Mouse (Mus musculus) thymus, adult 2 months (tissue): Measurements from ENCODE around the gene Pik3r2. TPM values are rescaled to one million over a fixed set of nuclear protein-coding genes. Genes with fewer than 3 reads are reported as not detected.
A peak's percentile ranks its signal among the peaks of the same experiment; 100 is the strongest.
"Not testable (repeated sequence)": the region's sequence is repeated elsewhere in the genome, so short reads cannot be mapped to it uniquely, and the experiment has no call there.

Experiments
- DNase-seq: peaks from one replicate; pipeline ENCODE4 v3.0.0; 2021
- H3K27ac ChIP-seq: fragments of 200-500 bp; 2 replicates; pipeline ENCODE4 v1.5.1; 2012; ENCODE audit warnings: low read length, control low read depth; ENCODE audit not compliant: control insufficient read depth, insufficient read depth
- H3K27me3 ChIP-seq: fragments of 200-500 bp; 2 replicates; pipeline ENCODE4 v1.6.1; 2012; ENCODE audit warnings: mild to moderate bottlenecking, low read length, moderate library complexity, mixed read lengths; ENCODE audit not compliant: control insufficient read depth, insufficient read depth
- H3K36me3 ChIP-seq: fragments of 200-500 bp; 2 replicates; pipeline ENCODE4 v1.6.1; 2012; ENCODE audit warnings: mild to moderate bottlenecking, low read length, moderate library complexity; ENCODE audit not compliant: control insufficient read depth, insufficient read depth
- H3K4me1 ChIP-seq: fragments of 200-500 bp; replicated peaks from 2 replicates; pipeline ENCODE4 v1.6.1; 2012; ENCODE audit warnings: low read length; ENCODE audit not compliant: control insufficient read depth, insufficient read depth
- H3K4me3 ChIP-seq: fragments of 200-500 bp; 2 replicates; pipeline ENCODE4 v1.5.1; 2012; ENCODE audit warnings: mild to moderate bottlenecking, low read length, control low read depth, moderate library complexity; ENCODE audit not compliant: control insufficient read depth, insufficient read depth
- CTCF ChIP-seq: fragments of 200-500 bp; IDR thresholded peaks from 2 replicates; pipeline ENCODE4 v1.5.1; 2012; ENCODE audit warnings: mild to moderate bottlenecking, control low read depth, low read length, moderate library complexity, borderline replicate concordance; ENCODE audit not compliant: control insufficient read depth, poor library complexity, insufficient read depth; ENCODE audit errors: extremely low read depth
- POLR2A ChIP-seq: fragments of 200-500 bp; IDR thresholded peaks from 2 replicates; pipeline ENCODE4 v1.6.1; 2012; ENCODE audit warnings: mild to moderate bottlenecking, low read length, control low read depth, moderate library complexity; ENCODE audit not compliant: control insufficient read depth, poor library complexity, insufficient read depth; ENCODE audit errors: extremely low read depth
- WGBS: fragments of 180-500 bp; shearing (Covaris S2); methylation state at CpG from one replicate; pipeline ENCODE4 v1.1.7; 2018; 5-methylcytosine and 5-hydroxymethylcytosine counted together
- polyA plus RNA-seq: library from polyadenylated mRNA; depleted of rRNA; stranded (reverse); fragments of >200 nt; gene quantifications from 2 replicates; pipeline ENCODE4 v1.2.3, GENCODE M21; 2012; rRNA removed

The Pik3r2 gene
- 124 and 136 TPM in 2 replicates for polyA plus RNA-seq

DNA sequence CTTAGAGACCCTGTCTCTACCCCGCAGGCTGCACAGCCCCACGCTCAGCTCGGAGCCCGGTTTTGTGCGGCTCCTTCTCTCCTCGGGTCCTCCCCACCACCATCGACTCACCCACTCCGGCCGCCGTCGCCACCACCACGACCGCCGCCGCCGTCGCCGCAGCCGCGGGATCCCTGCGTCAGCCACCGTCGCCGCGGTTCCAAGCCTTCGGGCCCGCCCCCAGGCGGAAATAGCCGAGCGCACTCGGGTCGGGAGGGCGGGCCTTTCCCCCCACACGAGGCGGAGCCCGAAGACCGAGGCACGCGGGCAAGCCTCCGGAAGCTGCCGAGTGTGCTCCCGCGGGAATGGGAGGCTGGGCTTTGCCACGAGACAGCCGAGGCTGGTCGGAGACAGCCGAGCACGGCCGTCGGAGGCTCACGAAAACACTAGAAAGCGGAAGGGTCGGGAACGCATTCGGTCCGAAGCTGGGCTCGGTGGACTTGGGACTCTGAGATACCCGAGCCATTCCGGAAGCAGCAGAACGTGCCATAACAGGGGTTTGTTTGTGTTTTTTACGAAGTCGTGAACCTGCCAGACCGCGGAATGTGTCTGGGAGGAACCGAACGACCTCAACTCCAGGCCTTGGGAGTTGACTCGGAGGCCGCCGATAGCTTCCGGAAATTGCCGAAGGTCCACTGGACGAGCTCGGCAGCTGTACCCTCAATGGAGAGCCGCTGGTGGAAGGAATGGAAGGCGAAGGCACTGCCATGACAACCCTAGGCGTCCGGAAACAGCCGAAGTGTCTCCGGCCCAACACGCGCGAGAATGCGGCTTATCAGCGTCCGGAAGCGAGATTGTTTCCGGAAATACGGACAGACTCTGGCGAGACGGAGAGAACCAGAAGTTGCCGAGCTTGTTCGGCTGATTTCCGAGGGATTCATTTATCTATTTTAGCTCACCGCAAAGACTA, at the start of gene Pik3r2:
Pik3r2 (minus strand) TSS at position 218 of the 949 bp plus-strand sequence.
- WGBS = under 1% methylated on average over 94 of the region's 94 CpGs
- TF ChIP-seq CTCF = peak; percentile 54; the same call in 1 of the 2 replicates
- TF ChIP-seq POLR2A = peak; percentile 49
- Histone ChIP-seq H3K27ac (peak within 1 kb of the TSS; percentile 85), H3K36me3 (peaks cover 27% of the 10 kb centered on the region), H3K4me1 (peaks cover 15% of the 10 kb centered on the region), H3K27me3 (no peaks in the 10 kb centered on the region), H3K4me3 (peak within 1 kb of the TSS; percentile 59)
- DNase-seq = peak; percentile 98

- Histone ChIP-seq H3K27ac (no peak overlapping the region), H3K27me3 (no peaks in the 10 kb centered on the region), H3K4me3 (no peak overlapping the region), H3K4me1 (no peaks in the 10 kb centered on the region; the same call in 1 of the 2 replicates), H3K36me3 (no peaks in the 10 kb centered on the region)
- WGBS = 89% methylated on average over 8 of the region's 8 CpGs
- no peak for DNase-seq
- TF ChIP-seq CTCF (no peak), POLR2A (no peak)
Observed at GRCm38 (mm10) chr8:70825816-70826215, 49.3 kb upstream of the Pik3r2 start.

GRCm38 (mm10) chr8:70823802-70824201, 47.3 kb upstream of the Pik3r2 start:
- Histone ChIP-seq H3K36me3 (no peaks in the 10 kb centered on the region), H3K27ac (no peak overlapping the region), H3K4me1 (no peaks in the 10 kb centered on the region; the same call in 1 of the 2 replicates), H3K4me3 (no peak overlapping the region), H3K27me3 (no peaks in the 10 kb centered on the region)
- TF ChIP-seq POLR2A (no peak), CTCF (no peak)
- DNase-seq = no peak
- 95% methylated on average over 7 of the region's 7 CpGs for WGBS

DNA sequence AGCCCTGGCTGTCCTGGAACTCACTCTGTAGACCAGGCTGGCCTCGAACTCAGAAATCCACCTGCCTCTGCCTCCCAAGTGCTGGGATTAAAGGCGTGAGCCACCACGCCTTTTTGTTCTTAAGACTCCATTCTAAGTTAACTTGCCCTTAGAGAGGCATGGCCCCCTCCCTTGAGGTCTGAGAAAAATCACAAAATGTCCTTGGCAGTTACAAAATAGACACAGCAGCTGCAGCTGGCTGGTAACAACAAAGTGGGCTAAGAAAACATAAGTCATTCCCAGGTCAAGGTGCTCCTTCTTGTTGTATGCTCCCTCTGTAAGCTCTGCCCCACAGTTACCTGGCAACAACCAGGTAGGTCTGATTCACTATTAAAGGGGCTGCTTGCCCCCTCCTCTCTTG, 46.1 kb upstream of the Pik3r2 start:
- not testable (repeated sequence) for DNase-seq, H3K27me3 ChIP-seq, H3K4me1 ChIP-seq, H3K27ac ChIP-seq, H3K4me3 ChIP-seq, H3K36me3 ChIP-seq
- WGBS = 93% methylated on average over 3 of the region's 3 CpGs

GRCm38 (mm10) chr8:70821992-70822391, 45.5 kb upstream of the Pik3r2 start:
- H3K4me1 ChIP-seq = no peaks in the 10 kb centered on the region; the same call in 1 of the 2 replicates
- WGBS = 70% methylated on average over 11 of the region's 11 CpGs
- H3K4me3 ChIP-seq = no peak overlapping the region
- TF ChIP-seq POLR2A (no peak), CTCF (no peak)
- DNase-seq = no peak
- H3K27ac ChIP-seq = no peak overlapping the region
- no peaks in the 10 kb centered on the region for H3K27me3 ChIP-seq
- H3K36me3 ChIP-seq = no peaks in the 10 kb centered on the region

GRCm38 (mm10) chr8:70821399-70821962, 45.0 kb upstream of the Pik3r2 start:
- peak; percentile 70 for DNase-seq
- no peak for TF ChIP-seq POLR2A
- peak; percentile 99 for TF ChIP-seq CTCF
- no peaks in the 10 kb centered on the region for H3K36me3 ChIP-seq
- H3K27me3 ChIP-seq = no peaks in the 10 kb centered on the region
- WGBS = 25% methylated on average over 30 of the region's 30 CpGs
- no peak overlapping the region for H3K27ac ChIP-seq
- no peaks in the 10 kb centered on the region; the same call in 1 of the 2 replicates for H3K4me1 ChIP-seq
- no peak overlapping the region for H3K4me3 ChIP-seq
